Mouse (Mus musculus) spleen, adult 18-20 months (tissue): ENCODE measurements around the gene Samd4b.

Experiments used
- DNase-seq, 2 experiments: peaks; one replicate each; pipeline ENCODE4 v3.0.0; 2022; ENCODE audit warnings: mixed read lengths in 2 of 2

Samd4b gene

DNA sequence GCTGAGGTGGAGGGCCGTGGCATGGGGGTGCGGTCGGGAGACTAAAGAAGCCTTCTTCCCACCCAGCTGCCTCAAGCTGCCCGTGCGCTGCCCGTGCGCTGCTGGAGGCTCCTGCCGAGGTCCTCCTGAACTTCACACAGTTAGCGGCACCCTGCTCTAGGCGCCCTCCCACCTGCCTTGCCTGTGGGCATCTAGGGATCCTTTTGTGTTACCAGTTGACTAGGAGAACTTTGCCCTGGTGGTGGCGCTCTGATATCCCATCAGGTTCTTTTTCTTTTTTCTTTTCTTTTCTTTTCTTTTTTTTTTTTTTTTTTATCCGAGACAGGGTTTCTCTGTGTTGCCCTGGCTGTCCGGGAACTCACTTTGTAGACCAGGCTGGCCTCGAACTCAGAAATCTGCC, 107.0 kb downstream of the Samd4b start:
- DNase-seq, result no peak

DNA sequence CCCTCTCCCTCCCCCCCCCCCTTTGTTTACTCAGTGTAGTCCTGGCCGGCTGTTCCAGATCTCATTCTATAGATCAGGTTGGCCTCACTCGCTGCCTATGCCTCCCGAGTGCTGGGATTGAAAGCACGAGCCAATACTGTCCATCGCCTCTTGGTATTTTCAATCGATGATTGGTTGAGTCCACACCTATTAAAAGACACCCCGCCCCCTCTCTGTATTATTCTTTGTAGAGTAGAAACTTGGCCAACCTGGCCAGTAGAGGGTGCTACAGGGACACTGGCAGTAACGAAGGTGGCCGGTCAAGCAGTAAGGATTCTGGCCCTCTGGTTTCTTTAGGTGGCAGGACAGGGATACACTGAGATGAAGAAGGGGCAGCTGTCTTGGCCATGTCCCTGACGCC, 107.5 kb downstream of the Samd4b start:
- DNase-seq, result peak in 1 of 2 experiments; percentile 52

GRCm38 (mm10) chr7:28488030-28488491, 109.9 kb downstream of the Samd4b start:
- no peak for DNase-seq

- no peak for DNase-seq
Measured at GRCm38 (mm10) chr7:28484192-28484591, 113.8 kb downstream of the Samd4b start.

GRCm38 (mm10) chr7:28482854-28483253, 115.1 kb downstream of the Samd4b start:
- DNase-seq, result no peak

DNA sequence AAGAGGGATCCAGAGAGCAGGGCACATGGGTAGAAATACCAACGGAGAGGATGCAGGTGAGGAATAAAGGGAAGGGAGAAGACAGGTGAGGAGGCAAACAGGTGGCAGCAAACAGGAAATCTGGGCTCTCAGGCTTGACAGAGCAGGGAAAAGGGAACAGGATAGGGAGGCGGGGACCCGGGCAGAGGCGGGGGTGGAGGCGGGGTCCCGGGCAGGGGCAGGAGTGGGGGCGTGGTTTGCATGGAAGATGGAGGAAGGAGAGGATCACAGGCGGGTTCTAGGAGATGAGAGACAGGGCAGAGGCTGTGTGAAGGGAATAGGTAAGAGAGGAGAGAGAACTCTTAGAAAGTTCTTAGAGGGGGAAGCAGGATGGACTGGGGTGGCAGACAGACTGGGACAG, 119.1 kb downstream of the Samd4b start:
- no peak for DNase-seq

GRCm38 (mm10) chr7:28477363-28477762, 120.6 kb downstream of the Samd4b start:
- DNase-seq, result no peak

GRCm38 (mm10) chr7:28476191-28476590, 121.8 kb downstream of the Samd4b start:
- no peak for DNase-seq

DNA sequence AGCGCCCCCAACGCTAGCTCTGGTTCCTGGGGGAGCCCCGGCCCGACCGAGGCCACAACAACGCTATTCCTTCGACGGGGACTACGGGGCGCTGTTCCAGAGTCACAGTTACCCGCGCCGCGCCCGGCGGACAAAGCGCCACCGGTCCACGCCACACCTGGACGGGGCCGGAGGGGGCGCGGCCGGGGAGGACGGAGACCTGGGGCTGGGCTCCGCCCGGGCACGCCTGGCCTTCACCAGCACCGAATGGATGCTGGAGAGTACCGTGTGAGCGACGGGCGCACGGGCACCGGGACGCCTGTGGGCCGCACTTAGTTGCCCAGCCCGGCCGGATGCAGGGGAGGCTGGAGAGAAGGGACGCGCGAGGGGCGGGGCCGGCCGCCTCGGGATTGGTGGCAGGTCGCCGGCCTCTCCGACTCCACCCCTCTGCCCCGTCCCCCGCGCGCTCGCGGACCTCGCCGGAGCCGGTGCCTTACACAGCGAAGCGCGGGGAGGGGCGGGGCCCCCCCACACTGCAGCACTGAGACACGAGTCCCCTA, 130.7 kb downstream of the Samd4b start:
- peak in 1 of 2 experiments; percentile 32 for DNase-seq

GRCm38 (mm10) chr7:28466721-28467212, 131.2 kb downstream of the Samd4b start:
- no peak for DNase-seq

- no peak for DNase-seq
Measured at GRCm38 (mm10) chr7:28464416-28465212, 133.3 kb downstream of the Samd4b start.

- DNase-seq, result no peak
Measured at GRCm38 (mm10) chr7:28462769-28463168, 135.2 kb downstream of the Samd4b start.

DNA sequence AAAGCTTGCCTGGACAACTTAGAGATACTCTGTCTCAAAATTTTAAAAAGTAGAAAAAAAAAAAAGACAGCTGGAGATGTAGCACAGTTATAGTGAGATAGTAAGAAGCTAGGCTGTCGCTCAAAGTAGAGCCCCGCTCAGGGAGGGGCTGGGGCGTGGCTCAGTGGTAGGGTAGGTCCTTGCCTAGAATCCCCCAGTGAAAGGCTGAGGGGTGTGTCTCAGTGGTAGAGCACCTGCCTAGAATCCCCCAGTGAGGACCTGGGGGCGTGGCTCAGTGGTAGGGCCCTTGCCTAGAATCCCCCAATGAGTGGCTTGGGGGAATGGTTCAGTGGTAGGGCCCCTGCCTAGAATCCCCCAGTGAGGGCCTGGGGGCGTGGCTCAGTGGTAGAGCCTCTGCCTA, 137.6 kb downstream of the Samd4b start:
- DNase-seq, result no peak

DNA sequence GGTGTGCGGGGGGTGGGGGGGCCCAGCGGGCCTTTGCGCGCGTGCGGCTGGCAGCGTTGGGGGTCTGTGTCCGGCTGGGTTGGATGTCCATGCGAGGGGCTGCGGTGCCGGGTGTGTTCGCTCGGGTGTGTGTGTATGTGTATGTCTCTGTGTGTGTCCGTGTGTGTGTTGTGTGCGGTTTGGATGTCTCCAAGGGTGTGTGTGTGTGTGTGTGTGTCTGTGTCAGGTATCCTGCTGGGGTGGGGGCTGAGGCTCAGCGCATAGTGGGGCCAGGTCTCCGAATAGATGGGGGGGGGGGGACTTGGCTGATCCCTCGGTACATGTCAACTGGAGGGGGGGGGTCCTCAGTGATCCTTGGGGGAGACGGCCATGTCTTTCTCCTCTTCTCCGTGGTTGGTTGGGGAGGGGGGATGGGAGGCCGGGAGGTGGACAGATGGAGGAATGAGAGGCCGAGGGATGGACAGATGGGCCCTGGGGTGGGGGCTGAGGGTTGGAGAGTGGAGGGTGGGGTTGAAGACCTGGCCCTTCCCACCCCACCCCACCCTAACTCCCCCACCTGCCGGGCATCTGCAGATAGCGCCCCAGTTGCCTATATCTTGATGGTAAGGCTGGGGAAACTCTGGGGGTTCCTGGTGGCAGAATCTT, 145.5 kb downstream of the Samd4b start:
- no peak for DNase-seq

DNA sequence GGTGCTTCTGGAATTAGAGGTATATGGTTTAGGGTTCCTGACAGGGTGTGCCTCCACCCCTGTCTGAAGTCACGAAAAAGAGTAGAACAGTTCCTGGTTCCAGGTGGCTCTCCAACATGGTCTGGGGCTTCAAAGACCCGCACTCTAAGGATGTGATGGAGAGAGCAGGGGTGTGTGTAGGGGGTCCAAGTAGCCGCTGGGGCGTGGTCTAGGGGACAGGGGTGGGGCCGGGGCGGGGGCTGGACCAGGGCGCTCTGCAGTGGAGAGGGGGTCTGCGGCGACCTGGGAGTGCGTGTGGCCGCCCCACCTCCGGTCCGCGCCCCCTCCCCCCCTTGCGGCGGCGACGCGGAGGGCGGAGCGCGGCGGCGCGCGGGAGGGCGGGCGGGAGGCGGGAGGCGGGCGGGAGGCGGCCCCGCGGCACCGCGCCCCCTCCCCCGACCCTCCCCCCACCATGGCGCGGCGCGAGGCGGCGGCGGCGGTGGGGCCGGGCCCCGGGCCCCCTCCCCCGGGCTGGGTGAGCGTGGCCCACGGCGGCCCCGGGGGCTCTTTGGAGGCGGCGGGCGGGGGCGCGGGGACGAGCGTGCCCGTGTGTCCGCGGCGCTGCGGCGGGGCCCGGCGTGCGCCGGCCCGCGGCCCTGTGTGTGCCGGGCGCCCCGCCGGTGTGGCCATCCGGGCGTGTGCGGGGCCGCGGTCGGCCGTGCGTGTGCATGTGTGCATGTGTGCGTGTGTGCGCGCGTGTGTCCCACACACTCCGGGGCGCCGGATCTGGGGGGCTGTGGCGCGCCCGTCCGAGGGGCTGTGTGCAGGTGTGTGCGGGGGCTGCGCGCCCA, 146.2 kb downstream of the Samd4b start, which contains the start of gene Lrfn1:
Gene Lrfn1, plus strand, starts transcription at position 450 of the 830 bp plus-strand sequence.
- DNase-seq, result no peak

DNA sequence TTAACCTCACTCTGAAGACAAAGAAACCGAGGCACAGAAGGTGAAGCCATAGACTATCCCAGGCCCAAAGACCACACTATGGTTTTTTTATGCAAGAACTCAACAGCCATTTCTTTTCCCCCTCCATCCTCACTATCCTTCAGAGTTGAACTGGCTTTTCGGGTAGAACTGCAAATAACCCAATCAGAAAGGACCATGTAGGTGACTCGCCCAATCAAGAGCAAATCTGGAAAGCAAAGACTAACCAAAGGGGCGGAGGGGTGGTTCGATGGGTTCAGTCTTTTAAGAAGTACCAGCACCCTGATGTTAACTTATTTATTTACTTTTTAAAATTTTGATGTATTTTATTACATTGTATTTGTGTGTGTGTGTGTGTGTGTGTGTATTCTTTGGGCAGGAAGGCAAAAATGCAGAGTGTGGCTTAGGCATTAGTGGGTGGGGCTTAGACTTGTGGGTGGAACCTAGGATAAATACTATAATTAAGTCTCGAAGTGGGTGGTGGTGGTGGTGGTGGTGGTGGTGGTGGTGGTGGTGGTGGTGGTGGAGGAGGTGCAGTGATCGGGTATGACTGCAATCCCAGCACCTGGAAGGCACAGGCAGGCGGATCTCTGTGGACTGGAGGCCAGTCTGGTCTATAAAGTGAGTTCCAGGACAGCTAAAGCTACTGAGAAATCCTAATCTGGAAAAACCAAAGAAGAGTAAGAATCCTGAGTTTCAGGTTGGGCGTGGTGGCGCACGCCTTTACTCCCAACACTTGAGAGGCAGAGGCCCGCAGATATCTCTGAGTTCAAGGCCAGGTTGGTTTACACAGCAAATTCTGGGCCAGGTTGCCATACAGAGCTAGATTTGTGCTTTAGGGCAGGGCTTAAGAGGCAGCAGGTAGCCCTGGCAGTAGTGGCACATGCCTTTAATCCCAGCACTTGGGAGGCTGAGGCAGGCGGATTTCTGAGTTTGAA, 149.8 kb downstream of the Samd4b start:
- no peak for DNase-seq

- no peak for DNase-seq
Measured at GRCm38 (mm10) chr7:28447101-28447830, 150.7 kb downstream of the Samd4b start.

DNA sequence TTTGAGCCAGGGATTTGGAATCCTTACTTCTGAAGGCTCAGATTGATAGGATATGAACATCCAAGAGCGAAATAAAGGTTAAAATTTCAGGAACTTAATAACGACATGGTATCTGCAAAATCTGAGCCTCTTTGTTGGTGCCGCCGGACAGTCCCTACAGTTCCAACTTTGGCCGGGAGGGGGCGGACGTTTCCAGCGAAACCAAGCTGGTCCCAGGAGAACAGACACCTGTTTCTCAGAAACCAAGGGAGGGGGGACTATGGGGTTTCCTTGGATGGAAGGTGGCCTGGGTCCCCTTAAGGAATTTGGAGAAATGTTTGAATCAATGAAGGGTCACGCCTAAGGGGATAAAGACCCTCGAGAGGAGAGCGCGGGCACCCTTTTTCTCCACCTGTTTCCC, 151.5 kb downstream of the Samd4b start:
- DNase-seq, result peak; percentile 62 to 90

DNA sequence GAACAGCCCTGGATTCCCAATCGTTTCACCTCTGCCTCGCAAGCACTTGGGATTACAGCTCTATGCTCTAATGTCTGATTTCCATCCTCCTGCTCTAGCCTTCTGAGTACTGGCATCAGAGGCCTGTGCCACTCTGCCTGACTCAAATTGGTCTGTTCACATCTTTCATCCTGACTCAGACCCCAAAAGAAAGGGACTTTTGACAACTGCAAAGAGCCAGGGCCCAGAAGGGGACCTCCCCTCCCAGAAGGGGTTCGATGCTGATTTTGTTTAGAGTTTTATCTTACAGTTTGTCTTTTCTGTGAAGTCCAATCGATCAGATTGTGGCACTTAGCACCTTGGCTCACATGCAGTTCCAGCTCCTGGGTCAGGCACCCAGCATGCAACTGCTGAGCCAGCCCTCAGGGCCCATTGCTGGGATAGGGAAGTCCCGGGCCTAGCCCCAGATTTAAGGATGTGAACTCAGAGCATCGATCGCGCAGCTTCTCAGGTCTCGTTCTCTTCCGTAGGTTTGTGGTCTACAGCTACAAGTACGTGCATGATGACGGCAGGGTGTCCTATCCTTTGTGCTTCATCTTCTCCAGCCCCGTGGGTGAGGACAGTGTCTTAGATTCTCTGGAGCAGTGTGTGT, 153.5 kb downstream of the Samd4b start:
- DNase-seq, result no peak

GRCm38 (mm10) chr7:28442688-28443087, 155.3 kb downstream of the Samd4b start:
- DNase-seq, result no peak
